In genomic region chr9:119346376-119346775, GRCm38 (mm10) we compare ENCODE assay signal across 29 mouse cellular contexts. TPM values are rescaled to one million over a fixed set of nuclear protein-coding genes. Genes with fewer than 3 reads are reported as not detected.
"Had no signal": no experiment of that assay in that cellular context is flagged by ENCODE, and none has a peak within 500 bp of the region (broad histone marks: within the 10 kb centered on the region; RNA-seq: fewer than 3 reads in every experiment).

No protein-coding gene starts in this region.

- H3K27me3 ChIP-seq: limb, embryonic 12.5 days; limb, embryonic 15.5 days; midbrain, embryonic 12.5 days; neural tube, embryonic 13.5 days; stomach, embryonic 15.5 days had no signal

- H3K4me2 ChIP-seq: limb, embryonic 12.5 days; limb, embryonic 15.5 days; liver, embryonic 11.5 days; midbrain, embryonic 12.5 days; neural tube, embryonic 13.5 days; stomach, embryonic 15.5 days had no signal

- H3K9ac ChIP-seq: limb, embryonic 12.5 days; limb, embryonic 15.5 days; liver, embryonic 14.5 days; liver, postnatal 0 days; midbrain, embryonic 12.5 days; neural tube, embryonic 13.5 days; stomach, embryonic 15.5 days had no signal

- H3K4me3 ChIP-seq: layer of hippocampus, adult 2 months; limb, embryonic 12.5 days; limb, embryonic 15.5 days; midbrain, embryonic 12.5 days; myocyte; neural tube, embryonic 13.5 days; stomach, embryonic 15.5 days had no signal

- ATAC-seq: liver, postnatal 0 days; midbrain, embryonic 16.5 days had no signal

- DNase-seq: kidney, adult 2 months; kidney, postnatal 25 days; layer of hippocampus, adult 9-11 months; left cerebral cortex, postnatal 4 days; liver, postnatal 0 days; lung, postnatal 14 days; lung, postnatal 4 days; retina, postnatal 1 day; right cerebral cortex, postnatal 25 days; spleen, adult 18-20 months; thymus, postnatal 36 days had no signal

- H3K27ac ChIP-seq: kidney, postnatal 0 days; layer of hippocampus, adult 2 months; limb, embryonic 12.5 days; limb, embryonic 15.5 days; liver, embryonic 14.5 days; midbrain, embryonic 12.5 days; neural tube, embryonic 13.5 days; stomach, embryonic 15.5 days had no signal

- H3K9me3 ChIP-seq: limb, embryonic 12.5 days; limb, embryonic 15.5 days; midbrain, embryonic 12.5 days; neural tube, embryonic 13.5 days; stomach, embryonic 15.5 days had no signal

RNA-seq across cellular contexts. Expression of gene Xylb, which starts 10.8 kb away (rescaled TPM):
- total RNA-seq: monocyte, adult 5-6 weeks had no signal

RNA-seq across cellular contexts. Expression of gene Slc22a14, which starts 19.0 kb away (rescaled TPM):
- total RNA-seq: layer of hippocampus, adult 2 months; layer of hippocampus, postnatal 25 days; left cerebral cortex, adult 18-20 months; left cerebral cortex, postnatal 4 days; megakaryocyte progenitor cell, adult 5-6 weeks; megakaryocyte-erythroid progenitor cell, adult 5-6 weeks; neutrophil, adult 5-6 weeks had no signal
- polyA plus RNA-seq: kidney, embryonic 14.5 days; limb, embryonic 12.5 days; limb, embryonic 15.5 days; liver, embryonic 11.5 days; liver, embryonic 14.5 days; liver, postnatal 0 days; midbrain, embryonic 12.5 days; myocyte; neural tube, embryonic 13.5 days had no signal
